Mouse (Mus musculus) right cerebral cortex, postnatal 25 days (tissue): ENCODE measurements around the gene Socs1.
"Not testable (repeated sequence)": the region's sequence is repeated elsewhere in the genome, so short reads cannot be mapped to it uniquely, and the experiment has no call there.

ENCODE experiments used
- DNase-seq: peaks from one replicate; pipeline ENCODE4 v3.0.0; 2022

The Socs1 gene

DNA sequence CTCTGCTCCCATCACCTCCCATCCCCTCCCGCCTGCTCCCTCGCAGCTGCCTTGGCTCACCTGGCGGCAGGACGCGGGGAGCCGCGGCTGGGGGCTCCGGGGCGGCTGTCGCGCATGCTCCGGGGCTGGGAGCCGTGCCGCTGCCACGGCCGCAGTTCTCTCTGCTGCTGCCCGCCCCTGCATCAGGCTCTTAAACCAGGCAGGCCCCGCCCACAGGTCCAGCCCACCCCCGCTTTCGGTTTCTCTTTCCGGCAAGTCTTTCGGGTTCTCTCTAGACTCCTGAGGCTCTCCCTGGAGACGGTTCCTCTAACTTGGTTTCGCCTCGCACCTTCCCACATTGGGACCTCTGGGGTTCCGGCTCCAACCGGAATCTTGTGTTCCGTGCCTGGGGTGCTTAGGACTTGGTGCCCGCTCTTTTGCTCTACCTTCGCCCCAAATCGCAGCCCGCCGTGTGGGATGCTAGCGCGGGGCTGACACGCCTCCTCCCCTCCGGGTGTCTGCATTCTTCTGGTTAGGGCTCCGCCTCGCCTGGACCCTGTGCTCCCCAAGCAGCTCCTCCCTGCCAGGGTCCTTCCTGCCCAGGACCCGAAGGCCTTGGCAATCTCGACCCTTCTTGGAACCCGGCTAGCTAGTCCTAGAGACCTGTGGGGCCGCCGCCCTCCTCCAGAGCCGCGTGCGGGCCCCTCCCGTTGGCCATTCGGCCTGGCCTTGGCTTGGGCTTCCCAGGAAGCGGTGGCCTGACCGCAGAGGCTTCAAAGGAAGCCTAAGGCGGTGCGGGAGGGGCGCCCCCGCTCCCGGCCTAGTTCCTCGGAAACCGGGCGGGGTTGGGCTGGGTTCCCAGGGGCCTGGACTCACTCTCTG is at the start of gene Socs1:
TSS of gene Socs1 (minus strand) at position 166 of the 861 bp plus-strand sequence.
- peak; percentile 80 for DNase-seq

DNA sequence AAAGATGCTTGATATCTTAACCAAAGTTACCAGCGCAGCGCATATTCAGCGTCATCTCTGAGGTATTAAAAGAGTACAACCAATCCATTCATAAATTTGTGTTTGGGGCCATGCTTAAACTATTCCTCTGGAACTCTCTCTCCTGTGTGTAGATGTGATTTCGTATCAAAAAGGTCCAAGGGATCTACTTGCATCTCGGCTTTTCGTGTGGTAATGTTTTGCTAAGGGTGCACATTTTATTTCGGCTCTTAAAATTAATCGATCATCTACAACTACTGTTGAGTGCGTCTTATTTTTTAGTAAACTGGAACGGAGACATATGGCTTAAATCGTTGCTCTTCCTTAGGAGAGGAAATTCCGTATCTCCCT is 49.2 kb upstream of the Socs1 start:
- DNase-seq = no peak

DNA sequence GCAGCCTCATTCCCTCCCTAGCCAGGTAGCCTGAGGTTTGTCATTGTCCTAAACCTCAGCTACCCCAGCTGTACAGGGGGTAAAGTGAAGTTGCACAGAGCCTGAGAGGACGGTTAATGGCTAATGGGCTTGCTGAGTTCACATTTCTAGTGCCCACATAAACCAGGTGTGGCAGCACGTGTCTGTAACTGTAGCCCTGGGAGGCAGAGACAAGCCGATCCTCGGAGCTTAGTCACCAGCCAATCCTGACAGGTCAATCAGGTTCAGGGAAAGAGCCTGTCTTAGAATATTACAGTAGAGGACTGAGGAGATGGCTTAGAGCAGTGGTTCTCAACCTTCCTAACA is 43.1 kb upstream of the Socs1 start:
- no peak for DNase-seq

DNA sequence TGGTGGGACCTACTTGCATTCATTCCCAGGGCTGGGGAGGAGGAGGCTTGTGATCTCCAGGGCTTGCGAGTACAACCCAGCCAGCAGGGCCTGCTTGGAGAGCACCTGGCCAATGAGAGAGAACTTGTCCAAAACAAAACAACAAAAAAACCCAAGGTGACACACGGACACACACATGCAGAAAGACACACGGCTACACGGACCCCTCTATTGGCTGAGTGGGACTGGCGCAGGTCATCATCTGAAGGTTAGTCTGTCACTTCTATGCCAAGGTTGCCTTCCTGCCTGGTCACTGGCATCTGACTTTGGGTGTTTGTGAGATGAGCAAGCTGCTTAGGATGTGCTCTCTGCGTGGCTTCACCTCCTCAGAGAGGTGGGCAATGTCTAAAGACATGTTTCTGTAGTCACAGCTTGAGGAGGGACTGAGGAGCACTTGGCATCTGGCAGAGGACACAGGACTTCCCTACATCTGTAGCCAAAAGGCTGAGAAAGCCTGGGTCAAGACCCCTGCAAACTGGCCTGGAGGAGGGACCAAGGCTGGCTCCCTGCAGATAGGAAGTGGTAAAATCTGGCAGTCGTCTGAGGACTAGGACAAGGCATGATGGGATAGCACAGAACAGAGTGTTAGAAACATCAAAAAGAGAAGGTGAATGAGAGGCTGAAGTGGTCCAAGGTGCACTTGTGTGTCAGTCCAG is 42.6 kb upstream of the Socs1 start:
- no peak for DNase-seq

DNA sequence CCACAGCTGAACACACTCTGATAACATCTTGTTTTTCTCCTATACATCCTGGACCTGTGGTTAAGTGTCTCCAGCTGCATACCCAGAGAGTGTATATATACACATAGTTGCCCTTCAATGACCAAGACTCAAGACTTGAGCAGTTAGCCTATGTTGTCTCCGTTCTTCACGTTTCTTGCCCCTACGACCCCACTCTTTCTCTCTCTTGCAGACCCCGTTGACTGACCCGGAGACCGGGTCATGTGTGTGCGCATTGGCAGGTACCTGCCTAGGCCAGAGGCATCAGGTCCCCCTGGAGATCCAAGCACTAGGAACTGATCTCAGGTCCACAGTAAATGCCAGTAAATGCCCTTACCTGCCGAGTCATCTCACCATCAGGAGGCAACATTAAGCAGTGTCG is 41.9 kb upstream of the Socs1 start:
- no peak for DNase-seq

DNA sequence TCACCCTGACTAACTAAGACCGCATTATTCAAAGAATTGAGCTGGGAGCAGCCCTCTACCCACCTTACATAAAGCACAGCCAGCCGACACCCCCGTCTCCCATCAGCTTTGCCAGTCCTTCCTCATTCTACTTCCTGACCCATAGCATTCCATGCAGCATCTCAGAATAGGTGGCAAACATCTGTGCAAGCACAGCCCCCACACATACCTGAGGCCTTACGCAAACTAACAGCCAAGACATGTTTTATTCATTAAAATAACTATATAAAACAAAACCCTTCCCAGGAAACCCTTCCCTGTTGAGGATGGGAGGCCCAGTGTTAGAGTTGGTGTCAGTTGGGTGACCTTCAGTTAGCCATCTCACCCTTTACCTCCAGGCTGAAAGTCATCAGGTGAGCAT is 40.5 kb upstream of the Socs1 start:
- no peak for DNase-seq

DNA sequence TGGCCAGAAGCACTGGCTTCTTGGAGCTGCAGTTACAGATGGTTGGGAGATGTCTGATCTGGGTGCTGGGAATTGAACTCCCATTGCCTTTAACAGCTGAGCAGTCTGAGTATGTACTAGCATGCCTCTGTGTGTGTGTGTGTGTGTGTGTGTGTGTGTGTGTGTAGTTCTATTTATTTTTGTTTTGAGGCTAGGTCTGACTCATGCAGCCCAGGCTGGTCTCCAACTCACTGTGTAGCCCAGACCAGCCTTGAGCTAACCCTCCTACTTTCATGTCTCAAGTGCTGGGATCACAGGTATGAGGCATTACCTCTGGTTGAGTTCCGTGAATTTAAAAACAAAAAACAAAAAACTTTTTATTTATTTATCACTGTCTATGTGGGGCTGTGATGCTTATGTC is 39.2 kb upstream of the Socs1 start:
- no peak for DNase-seq

DNA sequence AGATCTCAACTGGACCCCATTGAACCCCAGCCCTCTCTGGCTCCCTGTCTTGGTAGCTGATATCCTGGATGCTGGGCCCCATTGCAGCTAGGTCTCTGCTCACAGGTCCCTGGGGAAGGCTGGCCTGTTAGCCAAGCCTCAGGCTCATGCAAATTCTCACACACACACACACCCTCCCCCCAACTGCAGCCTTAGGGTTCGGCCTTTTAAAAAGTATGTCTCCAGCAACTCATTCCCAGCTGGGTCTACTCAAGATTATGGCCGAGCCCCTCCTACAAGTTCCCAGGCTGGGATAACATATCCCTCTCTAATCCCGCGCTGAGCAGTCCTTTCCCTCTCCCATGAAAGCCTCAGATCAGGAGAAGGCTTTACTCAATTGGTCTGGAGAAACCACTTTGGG is 36.1 kb upstream of the Socs1 start:
- DNase-seq = no peak

DNA sequence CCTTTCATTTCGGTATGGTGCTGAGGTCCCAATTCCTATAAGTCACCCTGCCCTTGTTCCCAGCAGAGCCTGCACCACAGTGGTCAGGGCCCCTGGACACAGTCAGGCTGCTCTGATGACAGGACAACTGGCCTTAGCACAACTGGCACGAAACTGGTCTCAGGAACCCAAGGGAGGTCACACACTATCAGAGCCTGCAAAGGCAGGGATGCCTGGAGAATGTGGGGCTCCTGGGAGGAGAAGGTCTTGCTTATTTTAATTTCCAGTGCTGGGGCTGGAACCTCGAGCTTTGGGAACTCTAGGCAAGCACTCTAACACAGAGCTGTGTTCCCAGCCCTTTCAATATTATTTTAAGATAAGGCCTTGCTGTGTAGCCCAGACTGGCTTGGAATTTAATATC is 34.6 kb upstream of the Socs1 start:
- no peak for DNase-seq

DNA sequence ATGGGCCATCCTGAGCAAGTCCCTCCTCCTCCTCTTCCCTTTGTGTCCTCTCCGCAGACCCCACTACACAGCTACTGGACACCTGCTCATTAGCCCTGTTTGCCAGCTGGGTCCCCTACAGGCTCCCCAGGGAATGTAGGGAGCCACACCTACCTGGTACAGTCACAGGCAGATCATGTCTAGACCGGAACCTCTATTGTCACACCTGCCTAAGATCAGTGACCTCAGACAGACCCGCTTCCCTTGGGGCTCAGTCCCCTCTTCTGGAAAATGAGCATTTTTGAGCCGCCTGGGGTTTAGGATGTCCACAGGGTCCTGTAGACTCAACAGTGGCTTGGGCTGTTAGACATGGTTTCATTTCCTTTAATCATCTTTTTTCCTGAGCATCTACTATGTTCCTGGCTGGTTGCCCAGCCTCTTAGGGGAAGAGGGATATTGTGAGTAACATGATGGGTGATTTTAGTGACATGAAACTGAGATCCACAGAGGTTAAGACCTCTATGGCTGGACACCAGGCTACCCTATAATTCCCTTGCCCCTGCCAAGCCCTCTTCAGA is 33.3 kb upstream of the Socs1 start:
- DNase-seq = no peak

DNA sequence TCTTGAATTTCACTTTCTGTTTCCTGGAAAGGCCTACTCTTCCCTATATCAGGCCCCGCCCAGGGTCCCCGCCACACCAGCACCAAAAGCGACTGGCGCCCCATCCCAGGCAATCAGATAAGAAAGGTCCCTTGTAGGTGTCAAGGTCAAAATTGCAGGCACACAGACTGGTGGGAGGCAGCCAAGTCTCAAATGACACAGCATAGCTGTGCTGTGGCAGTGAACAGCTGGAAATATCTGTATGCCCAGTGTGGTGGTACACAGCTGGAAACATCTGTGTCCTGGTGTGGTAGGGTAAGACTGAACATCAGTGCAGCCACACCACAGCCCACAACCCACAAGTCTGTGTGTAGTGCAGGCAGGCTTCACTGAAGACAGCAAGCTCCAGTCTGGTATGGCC is 29.5 kb upstream of the Socs1 start:
- DNase-seq = no peak

DNA sequence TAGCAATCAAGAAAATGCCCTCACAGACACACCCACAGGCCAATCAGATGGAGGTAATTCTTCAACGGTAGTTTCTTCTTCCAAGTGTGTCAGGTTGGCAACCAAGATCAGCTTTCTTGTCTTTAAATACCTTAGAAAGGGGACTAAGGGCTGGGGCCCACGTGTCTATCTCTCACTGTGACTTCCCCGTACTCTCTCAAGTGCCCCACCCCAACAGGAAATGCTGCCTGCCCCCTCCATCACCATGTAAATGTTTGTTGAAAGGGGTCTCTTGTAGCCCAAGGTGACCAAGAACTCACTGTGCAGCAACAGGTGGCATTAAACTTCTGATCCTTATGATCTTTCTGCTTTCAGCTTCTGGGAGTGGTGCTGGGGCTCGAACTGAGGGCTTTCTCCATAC is 28.4 kb upstream of the Socs1 start:
- no peak for DNase-seq

DNA sequence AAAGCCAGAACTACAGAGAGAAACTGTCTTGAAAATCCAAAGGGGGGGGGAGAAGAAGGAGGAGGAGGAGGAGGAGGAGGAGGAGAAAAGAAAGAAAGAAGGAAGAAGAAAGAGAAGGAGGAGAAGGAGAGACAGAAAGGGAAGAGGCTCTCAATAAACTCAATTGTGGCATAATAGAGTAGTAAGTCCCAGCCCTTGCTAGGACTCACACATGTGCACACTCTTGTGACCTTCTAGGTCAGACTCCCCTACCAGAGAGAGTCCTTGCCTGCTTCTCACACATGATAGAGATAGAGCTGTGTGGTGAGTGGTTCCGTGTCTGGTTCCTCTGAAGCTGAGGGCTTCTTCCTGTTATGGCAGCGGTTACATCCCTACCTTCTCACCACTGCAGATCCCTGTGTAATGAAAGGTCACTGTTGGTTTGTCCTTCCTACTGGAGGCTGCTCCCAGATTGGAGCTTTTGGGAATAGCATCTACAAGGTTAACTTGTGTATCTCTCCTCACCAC is 27.6 kb upstream of the Socs1 start, which contains the start of gene Gm11172:
TSS of gene Gm11172 (plus strand) at position 51 of the 507 bp plus-strand sequence.
- DNase-seq = no peak

DNA sequence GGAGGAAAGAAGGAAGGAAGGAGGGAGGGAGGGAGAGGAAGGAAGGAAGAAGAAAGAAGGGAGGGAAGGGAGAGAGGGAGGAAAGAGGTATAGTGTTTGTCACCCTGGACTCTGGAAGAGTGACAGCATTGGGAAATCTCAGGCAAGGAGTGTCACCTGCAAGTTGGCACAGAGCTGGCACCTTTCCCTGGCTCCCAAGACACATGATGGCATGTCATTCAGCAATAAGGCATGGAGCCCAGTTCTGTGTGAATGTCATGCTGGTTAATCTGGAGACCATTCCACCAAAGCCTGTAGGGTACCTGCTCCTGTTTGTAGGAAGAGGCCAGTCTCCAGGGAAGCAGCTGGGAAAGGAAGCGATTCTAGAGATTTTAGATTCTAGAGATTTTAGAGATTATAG is 25.0 kb upstream of the Socs1 start:
- DNase-seq = no peak

DNA sequence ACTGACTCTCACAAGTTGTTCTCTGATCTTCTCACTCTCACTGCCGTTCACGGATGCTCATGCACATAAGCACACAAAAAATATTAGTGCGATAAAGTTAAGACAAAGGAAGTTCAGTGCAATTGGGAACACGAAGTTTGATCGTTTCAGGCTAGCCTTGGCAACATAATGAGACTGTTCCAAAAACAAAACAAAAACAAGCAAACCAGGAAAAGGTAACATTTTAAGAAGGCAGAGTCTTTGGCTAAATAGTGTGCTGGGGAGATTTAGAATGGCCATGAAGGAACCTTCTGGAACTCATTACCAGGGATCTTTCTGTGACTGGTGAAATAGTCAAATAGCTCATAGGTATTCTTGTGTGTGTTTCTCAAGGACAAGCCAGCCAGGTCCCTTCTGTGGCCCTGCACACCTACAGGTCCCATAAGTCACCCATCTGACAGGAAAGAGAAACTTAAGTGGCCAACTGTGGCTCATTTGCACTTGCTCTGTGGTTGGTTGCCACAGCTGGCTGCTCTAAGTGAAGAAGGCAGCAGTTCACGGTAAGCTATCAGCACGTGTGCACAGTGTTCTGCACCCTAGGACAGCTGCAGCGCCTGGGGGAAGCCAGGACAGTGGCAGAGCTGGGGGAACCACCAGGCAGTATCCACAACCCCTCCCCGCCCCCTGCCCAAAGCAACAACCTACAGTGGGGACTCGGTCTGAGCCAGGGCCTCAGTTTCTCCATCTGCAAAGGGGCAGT is 20.6 kb upstream of the Socs1 start, which contains the start of gene Prm1:
TSS of gene Prm1 (minus strand) at position 51 of the 739 bp plus-strand sequence.
- DNase-seq = no peak

DNA sequence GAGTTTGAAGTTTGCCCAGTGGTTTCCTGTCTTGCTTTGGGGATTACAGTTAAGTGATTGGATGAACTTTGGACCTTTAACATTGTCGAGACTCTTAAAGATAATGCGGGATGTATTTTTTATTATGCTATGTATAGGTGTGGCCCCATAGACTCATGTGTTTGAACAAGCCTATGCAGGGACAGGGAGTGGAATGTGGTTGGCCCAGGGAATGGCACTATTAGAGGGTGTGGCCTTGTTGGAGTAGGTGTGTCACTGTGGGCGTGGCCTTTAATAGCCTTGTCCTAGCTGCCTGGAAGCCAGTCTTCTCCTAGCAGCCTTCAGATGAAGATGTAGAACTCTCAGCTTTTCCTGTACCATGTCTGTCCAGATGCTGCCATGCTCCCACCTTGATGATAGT is 17.1 kb upstream of the Socs1 start:
- DNase-seq = not testable (repeated sequence)

DNA sequence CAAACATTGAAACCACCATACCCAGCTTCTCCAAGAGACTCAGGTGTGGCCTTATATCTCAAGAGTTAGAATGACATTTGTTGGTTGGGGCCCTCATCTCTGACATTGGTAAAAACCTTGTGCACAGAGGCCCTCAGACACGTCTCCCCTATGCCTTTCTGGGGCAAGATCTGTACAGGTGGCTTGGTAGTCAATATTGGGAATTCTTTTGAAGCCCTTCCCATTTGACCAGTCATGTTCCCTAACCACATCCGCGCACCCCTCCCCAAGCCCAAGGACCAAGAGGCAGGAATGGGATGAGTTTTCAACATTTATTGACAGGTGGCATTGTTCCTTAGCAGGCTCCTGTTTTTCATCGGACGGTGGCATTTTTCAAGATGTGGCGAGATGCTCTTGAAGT is 10.7 kb upstream of the Socs1 start, which contains the start of gene Prm2:
TSS of gene Prm2 (minus strand) at position 101 of the 400 bp plus-strand sequence.
- DNase-seq = no peak

DNA sequence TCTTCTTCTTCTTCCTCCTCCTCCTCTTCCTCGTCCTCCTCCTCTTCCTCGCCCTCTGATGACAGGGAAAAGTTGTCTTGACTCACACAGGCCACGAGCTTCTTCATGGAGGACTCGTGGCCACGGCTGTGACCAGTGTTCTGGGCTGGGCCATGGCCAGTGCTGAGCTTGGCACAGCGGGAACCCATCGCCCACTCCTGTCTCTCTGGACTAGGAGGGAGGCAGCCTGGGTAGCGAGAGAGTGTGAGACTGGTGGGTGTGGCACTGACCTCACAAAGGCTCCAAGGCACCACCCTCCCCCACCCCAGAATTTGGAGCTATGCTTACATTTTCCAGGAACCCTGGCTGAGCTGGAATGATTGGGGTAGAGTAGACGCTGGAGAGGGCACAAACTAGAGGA is 5.4 kb upstream of the Socs1 start, which contains the start of gene Prm3:
TSS of gene Prm3 (minus strand) at position 213 of the 400 bp plus-strand sequence.
- no peak for DNase-seq

DNA sequence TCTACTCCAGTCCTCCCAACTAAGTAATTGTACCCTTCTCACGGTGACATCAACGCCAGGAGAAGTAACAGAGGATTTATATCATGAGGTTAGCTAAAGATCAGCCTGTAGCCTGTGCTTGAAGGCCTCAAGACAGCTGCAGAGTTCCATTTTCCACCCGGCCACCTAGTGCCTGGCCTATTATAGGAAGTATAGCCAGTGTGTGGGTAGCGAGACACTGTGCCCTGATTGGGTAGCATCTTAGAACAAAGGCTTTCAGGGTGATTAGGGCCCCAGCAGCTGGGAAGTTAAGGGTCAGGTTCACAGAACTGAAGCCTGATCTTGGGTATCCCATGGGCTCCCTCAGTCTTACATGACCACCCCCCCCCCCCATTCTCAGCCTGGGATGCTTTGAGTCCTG is 3.5 kb upstream of the Socs1 start:
- no peak for DNase-seq

DNA sequence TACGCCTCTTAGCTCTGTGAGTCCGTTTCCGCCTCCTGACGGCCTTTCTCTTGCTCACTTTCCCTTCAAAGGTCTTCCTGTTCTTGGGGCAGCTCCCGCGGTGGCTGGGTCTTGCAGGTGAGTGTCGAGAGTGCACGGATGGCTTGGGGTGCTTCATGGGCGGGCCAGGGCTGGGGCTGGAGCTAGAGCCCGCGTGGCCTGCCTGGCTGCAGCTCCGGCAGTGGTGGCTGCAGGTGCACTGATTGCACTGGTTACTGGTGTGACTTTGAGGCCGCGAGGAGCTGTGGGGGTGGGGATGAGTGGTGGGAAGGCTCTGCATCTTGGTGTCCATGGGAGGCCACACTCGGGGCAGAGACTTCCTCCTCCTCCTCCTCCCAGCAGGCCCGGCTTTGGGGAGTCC is 2.9 kb upstream of the Socs1 start, which contains the start of gene Tnp2:
TSS of gene Tnp2 (minus strand) at position 390 of the 400 bp plus-strand sequence.
- DNase-seq = no peak

DNA sequence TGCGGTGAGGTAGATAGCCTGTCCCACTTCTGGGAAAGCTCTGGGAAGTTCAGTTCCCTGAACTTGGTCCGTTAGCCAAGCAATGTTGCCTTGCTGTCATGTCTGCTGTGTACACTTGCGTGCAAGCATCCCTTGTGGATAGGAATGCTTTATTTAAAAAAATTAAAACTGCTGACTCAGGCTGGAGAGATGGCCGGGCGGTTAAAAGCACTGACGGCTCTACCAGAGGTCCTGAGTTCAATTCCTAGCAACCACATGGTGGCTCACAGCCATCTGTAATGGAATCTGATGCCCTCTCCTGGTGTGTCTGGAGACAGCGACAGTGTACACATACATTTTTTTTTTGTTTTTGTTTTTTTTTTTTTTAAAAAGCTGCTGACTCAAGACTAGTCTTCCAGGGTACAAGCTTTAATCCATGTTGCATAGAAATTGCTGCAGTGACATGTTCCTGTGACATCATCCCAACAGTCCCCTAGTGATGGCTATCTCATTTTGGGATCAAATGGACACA is 2.3 kb upstream of the Socs1 start:
- DNase-seq = no peak

DNA sequence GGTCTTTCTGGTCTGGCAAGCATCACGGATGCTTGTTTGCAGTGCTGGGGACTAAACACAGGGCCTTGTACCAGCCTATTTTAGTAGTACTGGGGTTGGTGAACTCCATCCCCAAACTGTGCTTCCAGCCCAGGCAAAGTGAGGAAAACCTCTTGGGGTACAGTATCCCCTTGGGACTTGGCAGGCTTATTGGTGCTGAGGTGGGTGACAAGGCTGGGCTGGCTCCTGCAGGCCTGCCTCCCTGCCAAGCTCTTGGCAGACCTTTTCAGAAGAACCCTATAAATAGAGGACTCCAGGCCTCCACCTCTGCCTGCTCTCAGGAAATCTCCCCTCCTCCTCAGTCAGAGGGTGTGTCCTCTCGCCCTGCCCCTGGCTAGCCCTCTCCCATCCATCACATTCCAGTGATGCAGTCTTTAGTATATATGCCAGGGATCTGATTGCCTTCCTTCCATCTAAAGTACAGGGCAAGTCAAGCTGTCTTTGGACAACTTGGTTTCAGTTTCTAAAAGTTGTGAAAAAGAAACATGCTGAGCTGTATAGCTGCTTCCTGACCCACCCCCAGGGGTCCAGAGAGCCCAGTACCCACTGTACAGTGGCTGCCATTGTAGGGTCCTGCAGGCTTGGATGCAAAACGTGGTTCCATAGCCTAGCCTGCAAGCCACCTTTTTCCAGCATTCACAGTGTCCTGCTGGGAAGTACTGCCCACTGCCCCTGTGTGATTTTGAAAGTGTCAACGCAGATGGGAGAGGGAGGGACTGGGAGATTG is 1.6 kb upstream of the Socs1 start:
- DNase-seq = no peak
